Mouse (Mus musculus) hindbrain, embryonic 11.5 days (tissue): ENCODE measurements at regions not wholly inside any gene's neighbourhood (a gene's known extent, or its start where the extent isn't known, plus 50 kb on each side); places are given as distances from the start of the nearest gene placed in this dataset.
A peak's percentile ranks its signal among the peaks of the same experiment; 100 is the strongest.

Experiments
- ATAC-seq: fragments of 200-750 bp; cut with Nextera tagmentation; 2 replicates; pipeline ENCODE4 v1.8.0; 2017; ENCODE audit warnings: mild to moderate bottlenecking, moderate TSS enrichment, moderate library complexity; ENCODE audit not compliant: low FRiP score
- DNase-seq: peaks from one replicate; pipeline ENCODE4 v3.0.0-alpha.2; 2015; ENCODE audit warnings: low spot score
- H3K27ac ChIP-seq: fragments of 300-500 bp; sonication (generic); 2 replicates; pipeline ENCODE4 v1.5.1; 2014; ENCODE audit warnings: mild to moderate bottlenecking, low read depth, low read length
- H3K27me3 ChIP-seq: fragments of 300-500 bp; sonication (generic); 2 replicates; pipeline ENCODE4 v1.6.1; 2014; ENCODE audit warnings: mild to moderate bottlenecking, low read length, moderate library complexity, mixed read lengths; ENCODE audit not compliant: control insufficient read depth, insufficient read depth
- H3K36me3 ChIP-seq: fragments of 300-500 bp; sonication (generic); 2 replicates; pipeline ENCODE4 v1.6.1; 2014; ENCODE audit warnings: mild to moderate bottlenecking, low read length, moderate library complexity, mixed read lengths; ENCODE audit not compliant: control insufficient read depth, insufficient read depth
- H3K4me1 ChIP-seq: fragments of 300-500 bp; sonication (generic); replicated peaks from 2 replicates; pipeline ENCODE4 v1.6.1; 2014; ENCODE audit warnings: low read length, mixed read lengths; ENCODE audit not compliant: control insufficient read depth, insufficient read depth
- H3K4me2 ChIP-seq: fragments of 300-500 bp; sonication (generic); replicated peaks from 2 replicates; pipeline ENCODE4 v1.6.1; 2014; ENCODE audit warnings: mild to moderate bottlenecking, low read depth, low read length
- H3K4me3 ChIP-seq: fragments of 300-500 bp; sonication (generic); 2 replicates; pipeline ENCODE4 v1.5.1; 2014; ENCODE audit warnings: low read depth, low read length
- H3K9ac ChIP-seq: fragments of 300-500 bp; sonication (generic); 2 replicates; pipeline ENCODE4 v1.6.1; 2014; ENCODE audit warnings: low read depth, low read length
- H3K9me3 ChIP-seq: fragments of 300-500 bp; sonication (generic); 2 replicates; pipeline ENCODE4 v1.6.1; 2016; ENCODE audit warnings: low read length; ENCODE audit not compliant: control insufficient read depth
- WGBS: fragments of 180-500 bp; shearing (Covaris S2); extraction: QIAGEN DNeasy Blood & Tissue Kit; methylation state at CpG from one replicate; pipeline ENCODE4 v1.1.7; 2014; 5-methylcytosine and 5-hydroxymethylcytosine counted together

DNA sequence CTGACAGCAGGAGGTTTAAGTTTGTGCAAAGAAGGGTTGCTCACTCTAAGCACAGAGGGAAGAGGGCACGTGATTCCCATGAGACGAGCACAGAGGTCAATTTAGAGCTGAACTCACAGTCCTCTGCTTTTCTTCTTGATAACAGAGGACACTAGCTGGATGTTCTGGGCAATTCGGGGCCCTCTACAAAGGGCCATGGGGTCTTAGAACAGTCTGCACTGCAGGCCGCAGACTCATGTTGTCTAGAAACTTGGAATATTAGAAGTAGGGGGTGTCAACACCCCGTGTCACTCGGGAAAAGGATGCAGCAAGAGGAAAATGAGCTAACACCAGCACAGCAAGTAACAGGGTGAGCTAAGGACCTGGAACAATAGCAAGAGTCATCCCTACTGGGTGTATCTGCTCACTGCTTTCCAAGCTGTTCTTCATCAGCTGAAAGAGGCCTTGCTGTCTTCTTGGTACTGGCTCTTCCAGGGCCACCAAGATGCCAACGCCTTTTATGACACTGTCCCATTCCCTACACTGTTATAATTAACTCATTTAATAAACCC, 58.5 kb upstream of the Gm45716 start:
- Histone ChIP-seq H3K4me1 (no peaks in the 10 kb centered on the region), H3K9ac (no peak overlapping the region), H3K27ac (no peak overlapping the region), H3K4me3 (no peak overlapping the region), H3K27me3 (no peaks in the 10 kb centered on the region), H3K9me3 (no peaks in the 10 kb centered on the region), H3K4me2 (no peak overlapping the region), H3K36me3 (no peaks in the 10 kb centered on the region)
- DNase-seq (no peak), ATAC-seq (no peak)
- 64% methylated on average over 7 of the region's 7 CpGs for WGBS

DNA sequence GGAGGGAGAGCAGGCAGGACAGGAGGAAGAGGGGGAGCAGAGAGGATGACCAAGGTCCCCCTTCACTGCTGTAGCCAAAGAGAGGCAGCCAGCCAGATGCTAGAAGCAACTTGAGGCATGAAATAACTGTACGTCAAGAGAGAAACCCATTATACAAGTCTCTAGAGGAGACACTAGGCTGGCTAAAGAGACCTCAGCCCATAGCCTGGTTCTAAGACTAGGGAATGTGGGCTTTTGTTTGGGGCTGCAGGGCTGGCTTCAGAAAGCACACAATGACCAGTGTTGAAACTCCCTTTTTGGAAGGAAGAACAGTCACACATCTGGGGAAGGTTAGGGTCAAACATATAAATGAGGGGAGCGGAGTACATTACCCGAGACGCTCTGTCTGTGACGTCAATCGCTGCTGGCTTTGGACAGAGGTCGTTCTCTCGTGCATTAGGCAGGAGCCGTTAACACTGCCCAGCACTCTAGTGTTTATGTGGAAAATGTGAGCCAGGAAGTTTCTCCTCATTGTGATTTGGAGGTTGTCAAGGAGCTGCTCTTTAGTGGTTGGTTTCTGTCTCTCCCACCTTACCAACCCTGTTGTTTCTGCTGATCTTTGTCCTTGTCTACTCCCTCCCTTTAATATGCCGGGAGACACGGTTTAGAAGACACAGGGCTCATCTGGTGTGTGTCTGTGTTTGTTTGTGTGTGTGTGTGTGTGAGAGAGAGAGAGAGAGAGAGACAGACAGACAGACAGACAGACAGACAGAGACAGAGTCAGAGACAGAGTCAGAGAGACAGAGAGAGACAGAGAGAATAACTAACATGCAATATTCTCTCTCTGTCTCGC, 57.5 kb upstream of the Gm45716 start:
- no peaks in the 10 kb centered on the region for H3K27me3 ChIP-seq
- no peak overlapping the region for H3K27ac ChIP-seq
- no peak overlapping the region for H3K9ac ChIP-seq
- no peaks in the 10 kb centered on the region for H3K36me3 ChIP-seq
- H3K9me3 ChIP-seq = no peaks in the 10 kb centered on the region
- no peaks in the 10 kb centered on the region for H3K4me1 ChIP-seq
- ATAC-seq (no peak; the same call in 1 of the 2 replicates), DNase-seq (peak; percentile 37)
- H3K4me3 ChIP-seq = no peak overlapping the region
- H3K4me2 ChIP-seq = no peak overlapping the region
- WGBS = 31% methylated on average over 12 of the region's 12 CpGs

DNA sequence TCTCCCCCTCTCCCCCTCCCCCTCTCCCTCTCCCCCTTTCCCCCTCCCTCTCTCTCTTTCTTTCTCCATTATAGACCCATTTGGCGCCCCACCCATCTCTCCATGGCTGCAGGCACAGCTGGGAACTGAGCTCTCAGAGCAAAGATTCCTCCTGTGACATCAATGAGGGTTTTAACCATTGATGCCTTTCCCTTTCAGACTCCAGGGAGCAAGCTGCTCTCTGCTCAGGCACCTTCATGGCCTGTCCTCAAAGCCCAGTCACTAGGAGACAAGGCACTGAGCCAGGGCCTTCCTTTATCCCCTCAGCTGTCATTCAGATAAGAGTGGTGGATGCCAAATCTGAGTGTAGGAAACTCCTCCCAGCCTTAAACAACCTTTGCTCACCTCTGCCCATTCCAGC, 56.8 kb upstream of the Gm45716 start:
- H3K27me3 ChIP-seq = no peaks in the 10 kb centered on the region
- no CpG with 5 or more reads among the region's 1 CpGs for WGBS
- DNase-seq = no peak
- ATAC-seq = 0 out of 2 replicates have a peak, but pooled peaks have one; percentile 17
- H3K4me1 ChIP-seq = no peaks in the 10 kb centered on the region
- no peaks in the 10 kb centered on the region for H3K36me3 ChIP-seq
- no peak overlapping the region for H3K9ac ChIP-seq
- H3K27ac ChIP-seq = no peak overlapping the region
- H3K9me3 ChIP-seq = no peaks in the 10 kb centered on the region
- no peak overlapping the region for H3K4me3 ChIP-seq
- H3K4me2 ChIP-seq = no peak overlapping the region

DNA sequence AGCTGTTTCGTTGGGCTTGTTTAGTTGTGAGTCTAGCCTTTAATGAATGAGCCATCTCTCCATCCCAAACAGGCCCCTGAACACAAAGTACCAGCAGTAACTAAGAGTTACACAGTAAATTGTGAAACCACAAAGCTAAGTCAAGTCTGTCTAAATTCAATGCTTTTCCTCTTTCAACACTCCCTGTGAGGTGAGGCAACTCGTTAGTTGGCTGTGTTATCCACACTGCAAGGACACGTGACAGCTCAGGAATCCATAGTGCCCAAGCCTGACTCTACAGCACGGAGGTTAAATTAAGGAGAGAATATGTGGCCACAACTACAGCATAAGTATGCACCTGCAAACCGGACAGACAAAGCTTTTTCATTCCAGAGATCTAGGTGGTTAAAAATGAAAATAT, 54.9 kb upstream of the Gm45716 start:
- WGBS = 81% methylated on average over 5 of the region's 5 CpGs

DNA sequence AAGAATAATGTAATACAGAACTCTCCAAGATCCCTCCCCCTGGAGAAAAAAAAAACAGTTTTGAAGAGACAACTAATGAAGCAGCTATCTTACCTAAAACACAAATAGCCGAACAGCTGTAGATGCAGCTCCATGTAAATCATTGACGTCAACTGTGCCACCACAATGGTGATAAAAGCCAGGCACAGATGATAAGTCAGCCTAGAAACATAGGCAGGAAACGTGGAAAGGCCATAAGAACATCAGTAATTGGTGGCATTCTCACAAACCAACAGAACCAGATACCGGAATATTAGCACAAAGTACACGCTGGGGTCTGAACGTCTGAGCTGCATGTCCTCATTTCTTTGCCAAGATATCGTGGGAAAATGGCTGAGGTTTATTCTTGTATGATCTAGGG, 51.2 kb upstream of the Gm45716 start:
- no peak overlapping the region for H3K4me2 ChIP-seq
- DNase-seq (no peak), ATAC-seq (no peak)
- H3K9me3 ChIP-seq = no peaks in the 10 kb centered on the region
- no peak overlapping the region for H3K9ac ChIP-seq
- WGBS = 89% methylated on average over 7 of the region's 7 CpGs
- no peaks in the 10 kb centered on the region for H3K4me1 ChIP-seq
- H3K27me3 ChIP-seq = no peaks in the 10 kb centered on the region
- no peak overlapping the region for H3K4me3 ChIP-seq
- H3K27ac ChIP-seq = no peak overlapping the region
- H3K36me3 ChIP-seq = no peaks in the 10 kb centered on the region

More for the DNA sequence above, 54.9 kb upstream of the Gm45716 start:
- H3K9ac ChIP-seq = no peak overlapping the region
- H3K27me3 ChIP-seq = no peaks in the 10 kb centered on the region
- no peak overlapping the region for H3K4me2 ChIP-seq
- ATAC-seq (no peak), DNase-seq (no peak)
- no peaks in the 10 kb centered on the region for H3K36me3 ChIP-seq
- no peaks in the 10 kb centered on the region for H3K4me1 ChIP-seq
- H3K9me3 ChIP-seq = no peaks in the 10 kb centered on the region
- H3K4me3 ChIP-seq = no peak overlapping the region
- H3K27ac ChIP-seq = no peak overlapping the region
